Mouse (Mus musculus): Measurements from ENCODE around the gene Gm8050. TPM values are rescaled to one million over a fixed set of nuclear protein-coding genes. Genes with fewer than 3 reads are reported as not detected.
"Not testable (repeated sequence)": the region's sequence is repeated elsewhere in the genome, so short reads cannot be mapped to it uniquely, and the experiment has no call there.

Gm8050 gene
- not detected in 2 replicates for total RNA-seq (2017)

GRCm38 (mm10) chr14:6720151-6720550, at the start of gene Gm8050:
Gene Gm8050, minus strand, starts transcription at chr14:6720251.
- ATAC-seq (ENCODE audit: extremely low read depth, insufficient number of reproducible peaks, low FRiP score, poor library complexity, severe bottlenecking) = not testable (repeated sequence)

- not testable (repeated sequence) for ATAC-seq (ENCODE audit: extremely low read depth, insufficient number of reproducible peaks, low FRiP score, poor library complexity, severe bottlenecking)
Observed at GRCm38 (mm10) chr14:6757231-6757536, 37.1 kb upstream of the Gm8050 start.

GRCm38 (mm10) chr14:6756384-6757230, 36.6 kb upstream of the Gm8050 start:
- ATAC-seq (ENCODE audit: extremely low read depth, insufficient number of reproducible peaks, low FRiP score, poor library complexity, severe bottlenecking) = not testable (repeated sequence)

- not testable (repeated sequence) for ATAC-seq (ENCODE audit: extremely low read depth, insufficient number of reproducible peaks, low FRiP score, poor library complexity, severe bottlenecking)
Observed at GRCm38 (mm10) chr14:6742232-6742631, 22.2 kb upstream of the Gm8050 start, which contains the start of gene Gm3636. Gene Gm3636, minus strand, starts transcription at chr14:6742332.

- ATAC-seq (ENCODE audit: extremely low read depth, insufficient number of reproducible peaks, low FRiP score, poor library complexity, severe bottlenecking) = not testable (repeated sequence)
Observed at GRCm38 (mm10) chr14:6684070-6684469, 36.0 kb downstream of the Gm8050 start, which contains the start of gene Gm10251. Gene Gm10251, minus strand, starts transcription at chr14:6684170.

Other genes starting within 250 kb of the Gm8050 start
- not detected in 2 replicates for gene Gm8356, start 183.0 kb downstream of the Gm8050 start, total RNA-seq (2017)
- gene Gm3629, start 129.6 kb downstream of the Gm8050 start, total RNA-seq (2017) = not detected in 2 replicates
- gene Gm3460, start 97.8 kb downstream of the Gm8050 start, total RNA-seq (2017) = not detected in 2 replicates
- gene Gm10251, start 36.1 kb downstream of the Gm8050 start, total RNA-seq (2017) = not detected in 2 replicates
- gene Gm3636, start 22.1 kb upstream of the Gm8050 start, total RNA-seq (2017) = not detected in 2 replicates
- gene Gm8362, start 54.2 kb upstream of the Gm8050 start, total RNA-seq (2017) = not detected in 2 replicates
- not detected in 2 replicates for gene Gm3642, start 120.1 kb upstream of the Gm8050 start, total RNA-seq (2017)
- not detected in 2 replicates for gene Gm3667, start 169.7 kb upstream of the Gm8050 start, total RNA-seq (2017)